Mouse (Mus musculus): Measurements from ENCODE around the gene Tbck. TPM values are rescaled to one million over a fixed set of nuclear protein-coding genes. Genes with fewer than 3 reads are reported as not detected.

The Tbck gene
- 10 to 100 TPM; 33.1 to 33.7 TPM for total RNA-seq (2021)
- long read RNA-seq, experiment 1, full-length matches to known transcripts, result 6 of 17 reads
- long read RNA-seq, experiment 1, partial matches to known transcripts, result 4 of 17 reads
- long read RNA-seq, experiment 1, other reads (novel, unspliced or antisense), result 7 of 17 reads
- long read RNA-seq, experiment 2, full-length matches to known transcripts, result 6 of 14 reads
- long read RNA-seq, experiment 2, partial matches to known transcripts, result 3 of 14 reads
- long read RNA-seq, experiment 2, other reads (novel, unspliced or antisense), result 5 of 14 reads

DNA sequence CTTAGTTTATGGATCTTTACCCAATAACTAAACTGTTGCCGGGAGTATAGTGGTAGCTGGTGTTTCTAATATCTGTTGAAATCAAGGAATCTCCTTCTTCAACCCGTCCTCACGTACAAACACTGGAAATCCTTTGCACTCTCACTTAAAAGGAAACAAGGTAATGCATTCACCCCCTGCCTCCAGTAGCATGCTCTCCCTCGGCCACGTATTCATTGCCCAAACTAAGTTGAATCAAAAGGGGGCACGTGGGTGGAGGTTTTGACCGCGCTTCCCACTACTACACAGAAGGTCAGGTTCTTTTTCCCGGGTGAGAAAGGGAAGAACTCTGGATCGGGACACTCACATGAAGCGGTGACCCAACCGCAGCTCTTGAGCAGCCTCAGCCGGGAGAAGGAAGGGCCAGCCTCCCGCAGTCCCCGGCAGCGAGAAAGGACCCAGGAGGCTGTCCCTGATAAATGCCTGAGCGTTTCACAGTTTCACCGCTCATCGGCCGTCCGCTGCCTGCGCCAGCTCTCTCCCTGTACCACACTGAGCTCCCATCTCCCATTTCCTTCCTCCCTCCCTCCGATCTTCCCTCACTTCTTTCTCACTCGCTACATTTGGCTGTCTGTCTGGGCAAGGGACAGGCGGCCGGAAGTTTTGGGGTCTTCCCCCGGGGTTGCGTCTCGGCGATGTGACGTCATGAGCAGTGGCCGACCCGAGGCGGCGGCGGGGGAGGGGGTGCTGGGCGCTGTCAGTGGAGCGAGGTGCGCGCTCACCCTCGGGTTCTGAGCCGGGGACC, at the start of gene Tbck:
TSS of gene Tbck (plus strand) at position 698 of the 784 bp plus-strand sequence.
- DNase-seq (ENCODE audit: low spot score in 2 of 2), result peak; percentile 93 to 94
- intact Hi-C loops (cut with DNase I), result no loop called here

DNA sequence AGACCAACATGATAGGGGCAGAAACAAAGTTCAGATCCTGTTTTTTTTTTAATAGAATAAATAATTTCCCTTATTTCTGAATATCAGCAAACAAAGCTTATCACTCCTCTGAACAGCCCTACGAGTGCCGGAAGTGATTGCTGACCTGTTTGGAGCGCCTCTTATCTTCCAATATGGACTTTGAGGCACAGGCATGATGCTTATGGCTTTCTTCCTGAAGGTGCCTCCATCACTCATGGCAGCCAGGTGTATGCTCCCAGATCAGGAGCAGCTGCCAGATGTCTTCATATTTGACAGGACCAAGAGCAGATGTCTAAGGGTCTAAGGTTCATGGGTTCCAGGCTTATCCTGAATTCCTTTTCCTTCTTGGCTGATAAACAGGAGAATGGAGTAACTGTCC, 46.9 kb upstream of the Tbck start:
- intact Hi-C loops (cut with DNase I), result loop anchor here (10.0 kb wide), 1 partner anchor 132 kb away; no protein-coding TSS in a partner anchor
- DNase-seq (ENCODE audit: low spot score in 2 of 2), result no peak

DNA sequence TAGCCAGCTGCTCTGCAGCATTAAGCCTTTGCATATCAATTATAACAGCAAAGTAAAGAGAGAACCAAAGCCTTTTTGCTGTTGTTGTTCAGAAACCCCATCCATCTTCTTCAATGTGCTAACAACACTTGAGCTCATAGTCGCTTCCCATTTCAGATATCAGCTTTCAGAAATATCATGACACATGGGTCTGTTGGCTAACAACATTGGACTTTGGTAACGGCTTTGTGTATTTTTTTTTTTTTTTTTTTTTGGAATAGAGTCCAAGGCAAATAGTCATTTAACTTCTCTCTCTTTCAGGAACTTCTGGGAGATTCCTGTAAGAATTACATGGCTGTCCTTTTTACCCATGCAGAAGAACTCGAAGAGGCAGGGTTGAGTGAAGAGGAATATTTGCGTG, 39.9 kb upstream of the Tbck start:
- DNase-seq (ENCODE audit: low spot score in 2 of 2), result no peak
- intact Hi-C loops (cut with DNase I), result no loop called here

DNA sequence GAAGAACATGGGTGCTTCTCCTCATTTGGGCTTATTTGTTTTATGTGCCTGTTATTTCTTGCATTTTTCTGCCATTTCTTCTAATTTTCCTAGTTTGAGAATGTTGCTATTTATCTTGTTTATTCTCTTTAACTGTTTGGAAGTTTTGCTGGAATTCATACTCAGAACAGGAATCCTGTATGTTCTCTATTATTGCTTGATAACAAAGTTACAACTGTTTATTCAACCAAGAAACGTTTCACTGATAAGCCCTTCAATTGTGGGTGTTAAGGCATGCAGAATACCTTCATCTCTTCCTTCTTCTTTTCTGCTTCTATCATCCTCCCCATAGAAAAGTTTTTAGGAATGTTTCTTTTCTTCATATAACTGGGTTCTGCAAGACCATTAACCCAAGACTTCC, 37.1 kb upstream of the Tbck start:
- intact Hi-C loops (cut with DNase I), result no loop called here
- DNase-seq (ENCODE audit: low spot score in 2 of 2), result no peak

DNA sequence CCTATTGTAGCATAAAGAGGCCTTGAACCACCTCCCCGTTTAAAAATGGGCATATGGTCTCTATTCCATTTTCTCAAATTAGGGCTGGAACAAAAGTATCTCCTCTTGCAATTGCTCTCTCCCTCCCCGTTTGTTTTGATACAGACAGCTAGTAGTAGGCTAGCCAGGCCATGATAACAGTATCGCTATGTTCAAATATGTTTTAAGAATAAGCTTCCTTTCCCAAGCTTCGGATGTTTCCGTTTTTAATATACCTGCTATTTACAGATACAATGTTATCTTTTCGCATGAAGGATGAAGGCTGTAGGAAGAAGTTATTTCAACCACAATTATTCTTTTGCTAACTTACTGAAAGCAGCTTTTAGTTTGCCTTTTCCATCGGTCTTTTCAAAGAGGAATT, 34.6 kb upstream of the Tbck start:
- DNase-seq (ENCODE audit: low spot score in 2 of 2), result no peak
- intact Hi-C loops (cut with DNase I), result no loop called here

DNA sequence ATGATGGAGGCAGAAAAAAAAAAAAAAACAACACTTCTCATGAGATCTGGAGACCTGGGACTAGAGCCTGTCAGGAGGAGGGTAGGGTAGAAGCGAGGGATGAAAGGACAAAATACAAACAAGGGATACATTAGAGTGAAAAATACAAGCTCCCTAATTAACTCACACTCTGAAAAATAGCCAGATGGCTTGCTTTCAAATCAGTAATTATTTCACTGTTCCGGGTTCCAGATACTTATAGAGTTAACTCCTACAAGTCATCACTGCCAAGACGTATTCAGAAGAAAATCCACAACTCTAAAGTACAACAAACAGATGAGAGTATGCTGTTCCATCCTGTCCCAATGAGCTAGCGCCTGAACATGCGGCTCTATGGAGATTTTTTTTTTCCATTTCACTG, 33.8 kb upstream of the Tbck start:
- intact Hi-C loops (cut with DNase I), result no loop called here
- DNase-seq (ENCODE audit: low spot score in 2 of 2), result no peak

DNA sequence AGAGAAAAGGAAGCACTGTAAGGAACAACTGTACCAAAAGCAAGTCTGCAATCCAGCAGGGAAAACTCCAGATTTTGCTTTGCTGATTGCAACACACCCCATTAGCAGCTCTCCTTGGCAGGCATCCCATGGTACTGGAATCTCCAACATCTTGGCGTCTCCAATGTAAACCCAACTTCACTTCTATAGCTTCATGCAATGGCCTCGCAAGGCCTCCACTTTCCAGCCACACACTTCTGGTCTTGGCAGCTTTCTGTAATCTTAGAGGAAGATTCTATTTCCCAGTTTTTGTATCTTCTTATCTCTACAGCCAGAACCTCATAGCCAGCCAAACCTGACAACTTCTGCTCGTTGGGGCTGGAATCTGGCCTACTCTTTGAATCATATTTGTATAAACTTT, 32.2 kb upstream of the Tbck start:
- intact Hi-C loops (cut with DNase I), result no loop called here
- DNase-seq (ENCODE audit: low spot score in 2 of 2), result no peak

DNA sequence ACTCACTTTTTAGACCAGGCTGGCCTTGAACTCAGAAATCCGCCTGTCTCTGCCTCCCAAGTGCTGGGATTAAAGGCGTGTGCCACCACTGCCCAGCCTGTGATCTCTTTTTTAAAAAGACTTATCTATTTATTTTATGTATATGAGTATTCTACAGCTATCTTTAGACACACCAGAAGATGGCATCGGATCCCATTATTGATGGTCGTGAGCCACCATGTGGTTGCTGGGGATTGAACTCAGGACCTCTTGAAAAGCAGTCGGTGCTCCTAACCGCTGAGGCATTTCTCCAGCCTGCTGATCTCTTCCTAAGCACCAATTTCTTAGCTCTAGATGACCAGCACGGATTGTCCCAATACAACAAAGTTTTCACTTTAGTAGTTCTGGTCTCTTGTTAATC, 30.0 kb upstream of the Tbck start:
- intact Hi-C loops (cut with DNase I), result no loop called here
- no peak for DNase-seq (ENCODE audit: low spot score in 2 of 2)

DNA sequence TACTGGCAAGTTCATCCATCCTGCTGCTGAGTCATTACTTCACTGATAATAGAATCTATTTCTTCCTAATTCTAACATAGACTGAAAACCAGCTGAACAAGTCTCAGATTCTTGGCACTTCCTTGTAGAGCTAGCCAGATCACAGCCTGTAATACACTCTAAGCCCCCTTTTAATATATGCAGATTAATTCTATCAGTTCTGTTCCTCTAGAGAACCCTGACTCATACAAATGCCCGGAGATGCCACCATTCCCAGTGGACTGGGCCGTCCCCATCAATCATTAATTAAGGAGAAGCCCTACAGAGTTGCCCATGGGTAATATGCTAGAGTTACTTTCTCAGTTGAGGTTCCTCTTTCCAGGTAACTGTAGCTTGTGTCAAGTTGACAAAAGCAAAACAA, 28.0 kb upstream of the Tbck start:
- intact Hi-C loops (cut with DNase I), result no loop called here

DNA sequence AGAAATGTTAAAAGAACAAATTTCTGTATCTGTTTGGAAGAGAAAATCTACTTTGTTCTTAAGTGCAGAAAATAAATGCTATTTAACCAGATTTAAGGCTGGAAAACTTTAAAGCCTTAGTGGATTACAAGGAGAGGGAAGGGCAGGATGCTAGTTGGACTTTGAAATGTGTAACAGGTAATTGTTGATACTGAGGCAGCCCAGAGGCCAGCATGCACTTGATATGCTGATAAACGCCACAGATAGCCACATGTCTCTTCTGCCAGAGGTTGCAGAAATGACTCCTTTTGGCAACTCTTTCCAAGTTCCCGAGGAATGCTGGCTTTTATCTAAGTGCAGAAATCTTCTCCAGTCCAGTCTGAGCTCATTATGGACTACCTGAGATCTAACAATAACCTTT, 6.5 kb upstream of the Tbck start:
- no peak for DNase-seq (ENCODE audit: low spot score in 2 of 2)
- intact Hi-C loops (cut with DNase I), result no loop called here

More for the DNA sequence above, 28.0 kb upstream of the Tbck start:
- no peak for DNase-seq (ENCODE audit: low spot score in 2 of 2)

DNA sequence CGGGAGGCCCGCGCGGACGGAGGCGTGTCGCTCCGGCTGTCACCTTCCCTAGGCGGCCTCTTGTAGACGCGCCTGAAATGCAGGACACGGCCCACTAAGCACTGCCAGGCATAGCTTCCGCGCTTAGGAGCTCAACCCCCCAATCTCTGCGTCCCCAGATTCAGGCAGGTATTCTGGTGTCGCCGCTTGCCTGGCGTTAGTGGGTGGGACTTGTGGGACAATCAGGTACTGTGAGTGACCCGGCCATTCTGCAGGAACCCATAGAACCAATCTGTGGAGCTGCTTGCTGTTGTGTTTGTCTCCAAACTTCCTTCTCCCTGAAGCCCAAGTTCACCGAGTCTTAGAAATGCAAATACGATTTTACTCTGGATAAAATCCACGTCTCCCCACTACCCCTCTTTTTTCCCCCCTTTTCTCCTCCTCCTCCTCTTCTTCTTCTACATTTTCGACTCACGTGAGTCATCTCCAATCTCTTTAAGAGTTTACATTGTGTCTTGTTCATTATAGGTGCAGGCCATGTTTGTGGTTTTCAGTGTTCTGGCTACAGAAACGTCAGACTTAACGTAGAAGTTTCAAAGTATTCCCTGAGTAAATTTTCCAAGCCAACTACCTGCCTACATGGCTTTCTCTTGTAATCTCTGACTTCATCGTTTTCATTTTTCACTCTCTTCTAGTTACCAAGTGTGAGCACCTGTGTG, 436 bp downstream of the Tbck start, which contains the start of gene Aimp1:
TSS of gene Aimp1 (minus strand) at position 140 of the 698 bp plus-strand sequence.
- DNase-seq (ENCODE audit: low spot score in 2 of 2), result no peak
- intact Hi-C loops (cut with DNase I), result no loop called here

DNA sequence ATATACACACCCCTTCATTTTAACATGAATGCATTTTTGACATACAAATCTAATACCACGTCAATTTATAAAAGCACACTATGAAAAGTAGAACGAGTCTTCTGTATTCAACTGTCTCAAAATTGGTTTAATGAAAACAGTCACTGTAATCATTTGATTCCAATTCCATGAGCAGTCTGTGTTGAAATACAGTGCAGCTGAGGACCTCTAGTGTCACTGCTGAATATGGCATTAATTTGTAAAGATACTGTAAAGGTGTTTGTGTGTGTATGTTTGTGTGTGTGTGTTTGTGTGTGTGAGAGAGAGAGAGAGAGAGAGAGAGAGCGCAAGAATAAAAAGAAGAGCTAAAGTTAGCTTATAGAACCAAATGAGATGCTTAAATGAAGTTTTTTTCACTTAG, 17.4 kb downstream of the Tbck start:
- intact Hi-C loops (cut with DNase I), result loop anchor here (10.0 kb wide), 1 partner anchor 997 kb away; no protein-coding TSS in a partner anchor
- peak in 1 of 2 experiments; percentile 42 for DNase-seq (ENCODE audit: low spot score in 2 of 2)

DNA sequence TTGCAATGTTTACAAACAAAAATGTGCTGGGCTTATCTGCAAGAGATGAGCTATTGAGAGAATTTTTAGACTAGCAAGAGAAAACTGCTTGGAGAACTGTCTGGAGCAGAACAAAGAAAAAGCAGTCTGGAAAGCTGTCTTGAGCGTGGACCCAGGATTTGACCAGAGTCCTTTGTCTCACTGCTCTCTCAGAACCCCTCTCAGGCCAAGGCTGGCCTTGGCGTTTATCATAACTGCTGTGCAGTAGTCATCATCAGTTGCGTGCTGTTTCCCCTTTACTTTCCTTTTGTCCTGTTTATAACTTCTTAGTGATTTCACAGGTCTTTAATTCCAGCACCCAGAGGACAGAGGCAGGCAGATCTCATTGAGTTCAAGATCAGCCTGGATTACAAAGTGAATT, 20.3 kb downstream of the Tbck start:
- DNase-seq (ENCODE audit: low spot score in 2 of 2), result no peak
- intact Hi-C loops (cut with DNase I), result loop anchor here (10.0 kb wide), 1 partner anchor 999 kb away; no protein-coding TSS in a partner anchor

DNA sequence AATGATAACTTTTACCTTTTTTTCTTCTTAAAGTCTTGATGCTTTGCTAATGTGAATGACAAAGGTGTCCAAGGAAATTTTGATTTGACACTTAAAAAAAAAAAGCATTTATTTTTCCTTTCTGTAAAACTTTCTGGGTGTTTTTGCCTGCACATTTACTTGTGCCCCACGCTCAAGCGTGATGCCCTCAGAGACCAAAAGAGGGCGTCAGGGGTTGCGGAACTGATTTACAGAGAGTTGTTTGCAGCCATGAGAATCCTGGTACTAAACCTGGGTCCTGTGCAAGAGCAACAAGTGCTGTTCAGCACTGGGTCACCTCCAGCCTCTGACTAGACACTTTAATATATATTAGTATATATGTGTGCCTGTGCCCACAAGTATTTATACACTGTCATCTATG, 23.0 kb downstream of the Tbck start:
- no peak for DNase-seq (ENCODE audit: low spot score in 2 of 2)
- intact Hi-C loops (cut with DNase I), result loop anchor here (10.0 kb wide), 1 partner anchor 1002 kb away; no protein-coding TSS in a partner anchor

DNA sequence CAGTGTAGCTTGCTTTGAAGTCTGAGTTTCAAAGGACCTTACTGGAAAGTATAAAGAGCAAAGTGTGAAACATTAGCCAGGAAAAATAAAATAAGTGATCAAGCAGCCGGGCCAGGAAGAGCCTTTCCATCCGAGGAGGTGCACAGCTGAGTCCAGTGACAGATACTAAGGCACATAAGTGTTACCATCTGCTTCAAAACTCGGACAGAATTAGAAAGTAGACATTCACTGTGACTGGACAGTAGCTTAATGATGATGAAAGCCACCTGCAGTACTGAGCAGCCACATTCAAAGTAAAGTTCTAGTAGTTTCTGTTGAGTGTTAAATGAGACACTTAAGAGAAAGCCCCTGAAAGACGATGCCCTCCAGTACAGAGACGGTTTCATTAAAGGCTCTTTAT, 30.0 kb downstream of the Tbck start:
- no peak for DNase-seq (ENCODE audit: low spot score in 2 of 2)
- intact Hi-C loops (cut with DNase I), result no loop called here

DNA sequence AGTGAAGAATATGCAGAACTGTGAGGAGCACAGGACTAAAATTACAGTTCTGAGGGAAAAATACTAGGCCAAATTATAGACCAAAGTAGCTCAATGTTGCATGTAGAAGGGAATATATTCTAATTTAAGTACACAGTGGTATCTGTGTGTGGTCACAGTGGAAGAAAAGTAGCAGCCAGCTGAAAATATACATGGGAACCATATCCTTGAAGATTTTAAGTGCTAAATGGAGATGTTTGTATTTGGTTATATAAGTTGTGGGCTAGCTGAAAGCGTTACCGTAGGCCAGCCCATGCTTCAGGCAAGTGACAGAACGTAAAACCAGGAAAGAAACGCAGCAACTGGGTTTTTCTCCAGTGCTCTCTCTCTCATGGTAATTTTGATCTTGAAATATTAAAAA, 33.4 kb downstream of the Tbck start:
- intact Hi-C loops (cut with DNase I), result no loop called here
- no peak for DNase-seq (ENCODE audit: low spot score in 2 of 2)

DNA sequence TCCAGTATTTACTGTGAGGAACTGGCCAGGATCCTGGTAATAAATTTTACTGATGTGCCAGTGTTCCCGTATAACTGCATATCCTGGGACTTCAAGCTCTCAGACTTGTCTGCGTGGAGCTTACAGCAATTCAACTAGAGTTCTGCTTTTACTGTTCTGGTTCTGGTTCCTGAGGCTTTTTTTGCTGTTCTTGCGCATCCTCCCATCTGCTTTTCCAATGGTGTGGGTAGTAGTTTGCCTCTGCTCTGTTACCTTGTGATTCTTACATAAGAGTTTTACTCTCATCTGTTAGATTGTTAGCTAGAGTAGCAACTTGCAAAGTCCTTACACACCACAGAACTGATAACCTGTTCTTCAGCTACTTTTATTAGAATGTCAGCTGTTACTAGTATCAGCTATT, 40.4 kb downstream of the Tbck start:
- intact Hi-C loops (cut with DNase I), result no loop called here
- DNase-seq (ENCODE audit: low spot score in 2 of 2), result peak in 1 of 2 experiments; percentile 18

DNA sequence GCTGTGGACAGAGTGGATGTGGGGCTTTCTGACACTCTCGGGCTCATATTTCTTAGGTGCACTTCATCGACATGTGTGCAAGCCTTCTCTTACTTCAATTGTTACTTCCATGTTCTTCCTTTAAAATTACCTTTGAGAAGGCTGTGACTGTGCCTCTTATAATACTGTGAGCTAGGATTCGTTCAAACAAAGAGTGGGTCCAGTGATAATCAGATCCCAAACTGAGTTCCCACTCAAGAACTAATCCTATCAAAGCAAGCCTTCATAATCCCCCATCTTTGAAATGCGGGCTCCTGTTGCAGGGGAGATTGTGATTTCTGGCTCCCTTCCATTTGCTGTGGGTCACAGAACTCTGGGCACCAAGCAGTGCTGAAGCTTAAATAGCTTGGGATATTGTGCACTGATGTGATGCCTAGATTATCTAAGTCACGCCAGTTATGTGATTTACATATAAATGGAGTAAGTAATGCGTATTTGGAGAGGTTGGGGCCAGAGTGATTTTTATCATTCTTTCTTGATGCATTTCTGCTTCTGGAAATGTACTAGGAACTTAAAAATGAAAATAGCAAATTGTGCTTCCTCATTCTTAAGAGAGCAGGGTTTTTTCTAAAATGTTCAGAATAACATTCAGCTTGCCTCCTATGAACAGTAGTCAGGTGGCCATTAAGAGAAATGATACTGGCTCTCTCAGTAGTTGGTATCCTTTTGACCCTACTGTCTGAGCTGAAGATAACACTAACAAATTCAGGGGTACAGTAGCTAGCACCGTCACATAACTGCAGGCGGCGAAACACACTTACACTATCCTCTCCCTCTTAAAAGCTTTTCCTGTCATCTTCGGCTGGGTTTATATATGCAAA, 60.6 kb downstream of the Tbck start:
- DNase-seq (ENCODE audit: low spot score in 2 of 2), result no peak
- intact Hi-C loops (cut with DNase I), result loop anchor here (5.0 kb wide), 1 partner anchor 528 kb away; no protein-coding TSS in a partner anchor

DNA sequence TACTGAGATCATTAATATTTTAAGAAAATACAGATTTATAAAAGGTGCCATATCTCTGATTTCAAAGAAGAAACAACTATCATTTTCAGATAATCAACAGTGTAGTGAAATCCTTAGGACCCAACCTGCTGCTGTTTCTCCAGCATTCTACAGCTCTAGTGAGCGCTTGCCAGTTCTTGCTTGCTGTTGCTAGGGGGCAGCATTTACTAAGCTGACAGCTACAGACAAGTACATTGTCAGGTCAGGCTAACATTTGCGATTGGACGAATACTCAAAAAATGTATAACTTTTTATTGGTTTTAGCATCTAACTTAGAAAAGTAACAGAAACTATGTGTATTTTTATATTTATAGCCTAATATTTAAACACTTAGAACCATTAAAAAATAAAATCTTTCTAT, 63.1 kb downstream of the Tbck start:
- peak; percentile 76 to 87 for DNase-seq (ENCODE audit: low spot score in 2 of 2)
- intact Hi-C loops (cut with DNase I), result loop anchor here (2.0 to 5.0 kb wide), 2 partner anchors 340 to 525 kb away; no protein-coding TSS in a partner anchor
